Mouse (Mus musculus) limb, embryonic 13.5 days (tissue): ENCODE results near the gene Zfp106. TPM values are rescaled to one million over a fixed set of nuclear protein-coding genes. Genes with fewer than 3 reads are reported as not detected.

Source experiments
- ATAC-seq: fragments of 200-750 bp; cut with Nextera tagmentation; 2 replicates; pipeline ENCODE4 v1.8.0; 2017; ENCODE audit warnings: low read depth, moderate number of reproducible peaks, moderate TSS enrichment; ENCODE audit not compliant: low FRiP score
- H3K27ac ChIP-seq: fragments of 300-500 bp; sonication (generic); 2 replicates; pipeline ENCODE4 v1.5.1; 2015; ENCODE audit warnings: inconsistent platforms, mild to moderate bottlenecking, moderate library complexity
- H3K27me3 ChIP-seq: fragments of 300-500 bp; sonication (generic); 2 replicates; pipeline ENCODE4 v1.6.1; 2015; ENCODE audit warnings: mild to moderate bottlenecking, inconsistent platforms
- H3K36me3 ChIP-seq: fragments of 300-500 bp; sonication (generic); 2 replicates; pipeline ENCODE4 v1.6.1; 2015; ENCODE audit warnings: inconsistent platforms, mild to moderate bottlenecking, moderate library complexity
- H3K4me1 ChIP-seq: fragments of 300-500 bp; sonication (generic); 2 replicates; pipeline ENCODE4 v1.6.1; 2015; ENCODE audit warnings: inconsistent platforms
- H3K4me2 ChIP-seq: fragments of 300-500 bp; sonication (generic); replicated peaks from 2 replicates; pipeline ENCODE4 v1.6.1; 2015; ENCODE audit warnings: inconsistent platforms, mild to moderate bottlenecking, moderate library complexity
- H3K4me3 ChIP-seq: fragments of 300-500 bp; sonication (generic); 2 replicates; pipeline ENCODE4 v1.5.1; 2015; ENCODE audit warnings: moderate library complexity, mild to moderate bottlenecking, inconsistent platforms
- H3K9ac ChIP-seq: fragments of 300-500 bp; sonication (generic); 2 replicates; pipeline ENCODE4 v1.6.1; 2015; ENCODE audit warnings: mild to moderate bottlenecking, inconsistent platforms
- H3K9me3 ChIP-seq: fragments of 300-500 bp; sonication (generic); 2 replicates; pipeline ENCODE4 v1.6.1; 2016; ENCODE audit warnings: inconsistent platforms
- WGBS: fragments of 180-500 bp; shearing (Covaris S2); methylation state at CpG from one replicate; pipeline ENCODE4 v1.1.7; 2015; 5-methylcytosine and 5-hydroxymethylcytosine counted together
- polyA plus RNA-seq: library from polyadenylated mRNA; unstranded; fragments of >200 nt; fragmentation: Nextera tagmentation; extraction: Ambion mirVana; gene quantifications from 2 replicates; pipeline ENCODE4 v1.2.1, GENCODE M21; 2015

Gene Zfp106
- polyA plus RNA-seq, 1 experiment from 2014 or later = 54.9 TPM

DNA sequence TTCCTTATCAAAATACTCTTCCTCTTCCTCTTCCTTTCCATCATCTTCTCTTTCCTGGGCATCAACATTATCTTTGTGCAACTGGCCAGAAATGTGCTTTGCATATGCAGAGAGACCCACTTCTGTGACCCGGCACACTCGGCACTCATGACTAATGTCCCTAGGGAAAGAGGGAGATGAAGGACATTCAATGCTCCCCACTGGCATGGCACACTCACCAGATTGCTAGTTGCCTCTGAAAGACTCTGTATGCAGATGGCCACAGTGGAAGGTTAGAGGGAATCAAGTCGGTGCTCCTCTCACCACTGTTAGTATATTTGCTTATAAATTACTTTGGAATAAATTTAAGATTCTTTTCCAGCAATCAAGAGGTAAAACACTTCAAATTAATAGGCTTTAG, 24.3 kb downstream of the Zfp106 start:
- H3K4me1 ChIP-seq = peaks cover 11% of the 10 kb centered on the region; the same call in 1 of the 2 replicates
- no peak overlapping the region for H3K27ac ChIP-seq
- no peak for ATAC-seq
- H3K4me3 ChIP-seq = peak overlapping the region; percentile 16; the same call in 1 of the 2 replicates
- peaks cover 28% of the 10 kb centered on the region for H3K36me3 ChIP-seq
- no peaks in the 10 kb centered on the region for H3K9me3 ChIP-seq
- H3K27me3 ChIP-seq = no peaks in the 10 kb centered on the region
- 84% methylated on average over 3 of the region's 3 CpGs for WGBS
- H3K9ac ChIP-seq = no peak overlapping the region
- H3K4me2 ChIP-seq = no peak overlapping the region

- ATAC-seq = no peak
- WGBS = 79% methylated on average over 4 of the region's 4 CpGs
- Histone ChIP-seq H3K9me3 (no peaks in the 10 kb centered on the region), H3K36me3 (peaks cover 90% of the 10 kb centered on the region), H3K4me2 (no peak overlapping the region), H3K27me3 (no peaks in the 10 kb centered on the region), H3K9ac (no peak overlapping the region), H3K4me1 (no peaks in the 10 kb centered on the region), H3K4me3 (no peak overlapping the region), H3K27ac (no peak overlapping the region)
These were observed 32.4 kb downstream of the Zfp106 start for GRCm38 (mm10) chr2:120531223-120531622.

GRCm38 (mm10) chr2:120529531-120529930, 34.1 kb downstream of the Zfp106 start:
- Histone ChIP-seq H3K4me1 (no peaks in the 10 kb centered on the region), H3K4me2 (no peak overlapping the region), H3K27me3 (no peaks in the 10 kb centered on the region), H3K9ac (no peak overlapping the region), H3K9me3 (no peaks in the 10 kb centered on the region), H3K4me3 (no peak overlapping the region), H3K36me3 (peaks cover 96% of the 10 kb centered on the region), H3K27ac (no peak overlapping the region)
- no peak for ATAC-seq

- Histone ChIP-seq H3K9ac (no peak overlapping the region), H3K4me3 (no peak overlapping the region), H3K36me3 (peaks cover 96% of the 10 kb centered on the region), H3K4me1 (no peaks in the 10 kb centered on the region), H3K27me3 (no peaks in the 10 kb centered on the region), H3K4me2 (no peak overlapping the region), H3K9me3 (no peaks in the 10 kb centered on the region), H3K27ac (no peak overlapping the region)
- ATAC-seq = no peak
- WGBS = 83% methylated on average over 5 of the region's 5 CpGs
These were observed 36.9 kb downstream of the Zfp106 start for GRCm38 (mm10) chr2:120526771-120527170.

DNA sequence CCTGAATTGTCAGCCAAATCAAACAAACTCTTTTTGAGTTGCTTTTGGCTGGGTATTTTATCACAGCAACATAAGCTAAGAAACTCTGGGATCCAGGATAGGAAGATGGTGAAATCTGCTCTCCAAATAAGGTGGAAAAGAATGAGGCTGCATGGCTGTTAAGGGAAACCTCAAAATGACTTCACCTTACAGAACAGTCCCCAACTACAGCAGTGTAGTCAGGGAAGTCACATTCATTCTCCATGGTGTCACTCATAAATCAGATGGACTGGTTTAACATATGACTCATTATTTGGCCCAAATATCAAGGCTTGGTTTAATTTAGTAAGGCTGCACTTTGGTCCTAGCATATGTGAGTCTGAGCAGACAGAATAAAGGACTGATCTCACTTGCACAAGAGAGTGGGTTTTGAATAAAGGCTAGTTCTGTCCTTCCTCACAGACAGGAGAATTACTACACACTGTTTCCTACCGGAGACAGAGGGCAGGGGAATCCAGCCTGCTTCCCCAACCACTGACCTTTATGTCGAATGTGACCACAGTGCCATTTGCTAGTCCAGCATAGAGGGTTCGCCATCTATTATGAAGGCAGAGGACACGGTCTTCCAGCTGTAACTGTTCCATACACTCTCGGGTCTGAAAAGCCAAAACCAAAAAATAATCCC, 45.0 kb downstream of the Zfp106 start:
- WGBS = 95% methylated on average over 5 of the region's 5 CpGs
- no peak overlapping the region for H3K9ac ChIP-seq
- H3K4me2 ChIP-seq = no peak overlapping the region
- peaks cover 94% of the 10 kb centered on the region for H3K36me3 ChIP-seq
- H3K9me3 ChIP-seq = no peaks in the 10 kb centered on the region
- H3K4me3 ChIP-seq = no peak overlapping the region
- no peaks in the 10 kb centered on the region for H3K27me3 ChIP-seq
- H3K27ac ChIP-seq = no peak overlapping the region
- no peak for ATAC-seq
- no peaks in the 10 kb centered on the region for H3K4me1 ChIP-seq

DNA sequence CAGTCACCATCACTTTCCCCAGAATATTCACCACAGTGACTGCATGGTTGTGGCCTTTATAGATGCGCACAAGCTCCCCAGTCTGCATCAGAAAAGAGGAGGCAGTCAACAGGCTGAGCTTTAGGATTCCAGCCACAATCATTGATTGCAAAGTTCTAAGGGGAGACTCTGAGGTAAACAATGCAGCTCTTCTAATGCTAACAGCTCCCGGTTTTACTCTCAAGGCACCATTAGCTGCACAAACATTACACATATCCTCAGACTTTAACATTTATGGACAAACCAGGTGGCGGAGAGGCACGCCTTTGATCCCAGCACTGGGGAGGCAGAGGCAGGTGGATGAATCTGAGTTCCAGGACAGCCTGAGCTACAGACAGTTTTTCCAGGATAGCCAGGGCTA, 49.5 kb downstream of the Zfp106 start:
- no peak overlapping the region for H3K9ac ChIP-seq
- WGBS = 95% methylated on average over 4 of the region's 4 CpGs
- no peaks in the 10 kb centered on the region for H3K4me1 ChIP-seq
- no peak overlapping the region for H3K27ac ChIP-seq
- no peak overlapping the region for H3K4me3 ChIP-seq
- H3K27me3 ChIP-seq = no peaks in the 10 kb centered on the region
- no peak overlapping the region for H3K4me2 ChIP-seq
- peaks cover 81% of the 10 kb centered on the region for H3K36me3 ChIP-seq
- H3K9me3 ChIP-seq = no peaks in the 10 kb centered on the region
- no peak for ATAC-seq

GRCm38 (mm10) chr2:120503992-120504391, 59.7 kb downstream of the Zfp106 start:
- Histone ChIP-seq H3K36me3 (peaks cover 45% of the 10 kb centered on the region), H3K27ac (no peak overlapping the region), H3K4me1 (peaks cover 19% of the 10 kb centered on the region), H3K9ac (no peak overlapping the region), H3K4me2 (no peak overlapping the region), H3K9me3 (no peaks in the 10 kb centered on the region), H3K4me3 (no peak overlapping the region), H3K27me3 (no peaks in the 10 kb centered on the region)
- 80% methylated on average over 5 of the region's 5 CpGs for WGBS
- no peak for ATAC-seq

DNA sequence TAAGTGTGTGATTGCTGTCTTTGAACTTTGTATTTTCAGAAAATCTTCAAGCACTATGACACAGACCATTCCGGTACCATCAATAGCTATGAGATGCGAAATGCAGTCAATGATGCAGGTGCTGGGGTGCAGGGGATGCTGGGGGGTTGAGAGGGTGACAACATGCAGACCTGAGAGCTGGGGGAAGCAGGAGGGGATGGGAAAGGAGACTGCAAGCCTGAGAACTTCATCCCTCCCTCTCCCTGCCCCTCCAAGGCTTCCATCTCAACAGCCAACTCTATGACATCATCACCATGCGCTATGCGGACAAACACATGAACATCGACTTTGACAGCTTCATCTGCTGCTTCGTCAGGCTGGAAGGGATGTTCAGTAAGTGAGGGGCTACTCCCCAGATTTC, 60.5 kb downstream of the Zfp106 start:
- Histone ChIP-seq H3K27me3 (no peaks in the 10 kb centered on the region), H3K4me2 (no peak overlapping the region), H3K27ac (no peak overlapping the region), H3K4me1 (peaks cover 19% of the 10 kb centered on the region), H3K4me3 (no peak overlapping the region), H3K9me3 (no peaks in the 10 kb centered on the region), H3K9ac (no peak overlapping the region), H3K36me3 (peaks cover 36% of the 10 kb centered on the region)
- WGBS = 88% methylated on average over 6 of the region's 6 CpGs
- ATAC-seq = no peak

- H3K9me3 ChIP-seq = no peaks in the 10 kb centered on the region
- no peak overlapping the region for H3K27ac ChIP-seq
- no peak overlapping the region for H3K4me3 ChIP-seq
- peaks cover 19% of the 10 kb centered on the region for H3K4me1 ChIP-seq
- no peaks in the 10 kb centered on the region for H3K27me3 ChIP-seq
- no peak for ATAC-seq
- no peak overlapping the region for H3K9ac ChIP-seq
- H3K4me2 ChIP-seq = no peak overlapping the region
- WGBS = 69% methylated on average over 3 of the region's 3 CpGs
- peaks cover 33% of the 10 kb centered on the region for H3K36me3 ChIP-seq
These were observed 61.0 kb downstream of the Zfp106 start for GRCm38 (mm10) chr2:120502605-120502990.

GRCm38 (mm10) chr2:120501931-120502604, 61.6 kb downstream of the Zfp106 start:
- Histone ChIP-seq H3K9me3 (no peaks in the 10 kb centered on the region), H3K27me3 (no peaks in the 10 kb centered on the region), H3K36me3 (peaks cover 30% of the 10 kb centered on the region), H3K4me3 (no peak overlapping the region), H3K9ac (no peak overlapping the region), H3K4me2 (no peak overlapping the region), H3K27ac (no peak overlapping the region), H3K4me1 (peaks cover 19% of the 10 kb centered on the region)
- no peak for ATAC-seq
- WGBS = 64% methylated on average over 13 of the region's 13 CpGs

GRCm38 (mm10) chr2:120501136-120501918, 62.3 kb downstream of the Zfp106 start:
- H3K4me1 ChIP-seq = peaks cover 19% of the 10 kb centered on the region
- WGBS = 43% methylated on average over 17 of the region's 17 CpGs
- no peak for ATAC-seq
- no peaks in the 10 kb centered on the region for H3K27me3 ChIP-seq
- H3K9ac ChIP-seq = no peak overlapping the region
- H3K9me3 ChIP-seq = no peaks in the 10 kb centered on the region
- no peak overlapping the region for H3K27ac ChIP-seq
- no peak overlapping the region for H3K4me3 ChIP-seq
- no peak overlapping the region for H3K4me2 ChIP-seq
- peaks cover 24% of the 10 kb centered on the region for H3K36me3 ChIP-seq

- Histone ChIP-seq H3K4me1 (peaks cover 19% of the 10 kb centered on the region), H3K36me3 (peaks cover 11% of the 10 kb centered on the region), H3K9ac (peak overlapping the region; percentile 35; the same call in 1 of the 2 replicates), H3K4me3 (no peak overlapping the region), H3K9me3 (no peaks in the 10 kb centered on the region), H3K27me3 (no peaks in the 10 kb centered on the region), H3K27ac (no peak overlapping the region), H3K4me2 (0 out of 2 replicates have a peak overlapping the region, but pooled peaks have one; percentile 7)
- ATAC-seq = no peak
- WGBS = 54% methylated on average over 6 of the region's 6 CpGs
These were observed 63.6 kb downstream of the Zfp106 start for GRCm38 (mm10) chr2:120499971-120500471.
